Mouse (Mus musculus): ENCODE data around the gene Gng12.

Gene Gng12

DNA sequence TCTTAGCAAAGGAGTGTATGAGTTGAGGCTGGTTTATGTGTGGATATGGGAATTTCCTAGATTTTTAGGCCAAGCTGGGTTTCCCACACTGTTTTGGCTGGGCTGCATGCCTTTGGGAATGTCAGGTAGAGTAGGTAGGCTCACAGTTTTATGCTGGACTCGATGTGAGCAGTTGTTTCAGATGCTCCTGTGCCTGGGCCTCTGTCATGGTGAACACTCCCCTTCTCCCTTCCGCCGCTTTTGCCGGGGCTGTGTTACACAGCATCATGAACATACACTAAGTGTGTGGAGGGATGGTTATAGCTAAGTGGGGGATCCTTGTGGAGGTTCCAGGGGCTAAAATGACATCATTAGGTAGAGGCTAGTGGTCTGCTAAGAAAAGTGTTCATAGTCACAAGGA, 24.6 kb downstream of the Gng12 start:
- no peak for DNase-seq

DNA sequence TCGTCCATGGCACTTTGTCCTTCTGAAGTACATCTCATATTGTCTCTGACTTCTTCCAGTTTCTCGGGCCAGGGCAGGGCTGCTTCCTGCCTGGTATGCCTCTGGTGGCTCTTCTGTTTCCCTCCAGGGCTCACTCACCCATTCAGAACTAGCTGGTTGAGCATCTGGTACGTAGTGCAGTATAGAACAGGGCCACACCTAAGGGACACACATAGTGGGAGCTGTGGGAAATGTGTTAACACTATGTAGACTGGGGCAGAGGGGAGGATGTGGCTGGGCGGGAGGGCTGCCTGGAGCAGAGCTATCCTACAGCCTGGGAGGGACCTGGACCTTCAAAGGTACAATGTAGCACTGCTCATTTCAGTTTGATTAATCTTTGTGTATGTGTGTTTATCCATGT, 25.6 kb downstream of the Gng12 start:
- no peak for DNase-seq

DNA sequence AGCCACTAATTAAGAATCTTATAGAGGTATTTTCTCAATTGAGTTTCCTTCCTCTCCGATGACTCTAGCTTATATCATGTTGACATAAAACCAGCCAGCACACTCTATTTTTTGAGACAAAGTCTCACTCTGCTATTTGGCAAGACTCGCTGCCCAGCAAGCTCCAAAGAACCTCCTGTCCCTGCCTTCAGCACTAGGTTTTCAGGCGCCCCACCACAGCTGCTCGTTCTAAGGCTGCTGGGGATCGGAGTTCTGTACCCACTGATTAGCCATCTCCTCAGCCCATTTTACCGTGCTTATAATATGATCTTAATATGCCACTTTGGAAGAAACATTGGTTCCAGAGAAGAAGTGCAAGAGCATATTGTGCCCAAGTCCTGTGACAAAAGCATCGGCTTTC, 26.3 kb downstream of the Gng12 start:
- DNase-seq = no peak

DNA sequence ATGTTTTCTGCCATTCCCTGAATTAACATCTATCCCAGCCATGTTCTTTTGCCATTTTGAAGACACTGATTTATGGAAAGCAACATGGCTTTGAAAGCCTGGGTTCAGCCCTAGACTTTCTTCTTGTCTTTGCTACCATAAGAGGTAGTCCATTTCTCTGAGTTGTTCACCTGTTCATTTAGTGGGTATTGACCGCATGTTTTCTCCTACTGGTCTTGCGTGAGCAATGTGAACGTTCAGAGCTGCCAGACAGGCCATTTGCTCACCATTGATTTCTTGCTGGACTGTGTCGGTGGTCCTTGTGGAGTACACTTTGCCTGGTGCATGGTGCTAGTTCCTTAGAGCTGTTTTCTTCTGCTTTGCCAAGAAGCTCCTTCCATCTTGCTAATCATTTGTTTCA, 27.7 kb downstream of the Gng12 start:
- DNase-seq = no peak

DNA sequence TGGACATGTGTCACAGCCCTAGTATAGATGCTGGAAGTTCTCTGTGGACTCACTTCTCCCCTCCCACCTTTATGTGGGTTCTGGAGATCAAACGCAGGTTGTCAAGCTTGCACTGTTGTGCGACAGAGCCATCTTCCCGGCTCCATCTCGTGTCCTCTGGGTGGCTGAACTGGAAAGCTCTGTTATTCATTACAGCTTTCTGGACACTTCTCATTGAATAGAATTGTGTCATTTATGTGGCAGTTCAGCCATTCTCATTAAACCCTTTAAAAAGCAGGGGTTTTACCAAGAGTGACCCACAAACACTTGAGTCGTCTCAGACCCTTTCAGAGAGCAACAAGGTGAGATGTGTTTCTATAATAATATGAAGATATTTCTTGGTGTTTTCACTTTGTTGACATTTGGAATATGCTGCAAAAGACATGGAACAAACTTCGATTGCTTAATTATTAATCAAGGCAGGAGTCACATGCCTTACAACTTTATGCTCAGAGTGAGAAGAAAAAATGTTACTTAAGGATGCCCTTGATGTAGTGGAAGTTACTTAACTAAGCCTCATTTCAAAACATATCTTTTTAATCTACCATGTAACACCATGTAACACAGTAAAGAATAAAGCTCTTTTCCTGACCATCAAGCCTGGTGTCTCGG, 28.2 kb downstream of the Gng12 start:
- DNase-seq = no peak

DNA sequence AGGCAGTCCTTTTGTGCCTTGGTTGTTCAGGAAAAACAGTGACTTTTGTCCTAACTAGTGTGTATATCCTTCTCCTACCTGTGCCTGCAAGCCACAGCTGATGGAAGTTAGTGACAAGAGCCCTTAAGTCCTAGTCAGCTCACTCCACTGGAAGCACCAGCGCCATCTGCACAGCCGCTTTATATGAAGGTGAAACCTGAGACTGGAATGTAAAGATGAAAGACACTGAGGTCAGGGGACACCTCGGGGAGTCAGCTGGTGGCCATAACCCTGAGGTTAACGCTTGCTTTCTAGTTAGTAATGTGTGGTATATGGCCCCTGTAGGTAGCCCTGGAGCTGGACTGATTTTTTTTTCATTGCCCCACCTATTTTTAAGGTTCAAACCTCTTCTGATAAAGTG, 30.1 kb downstream of the Gng12 start:
- no peak for DNase-seq

DNA sequence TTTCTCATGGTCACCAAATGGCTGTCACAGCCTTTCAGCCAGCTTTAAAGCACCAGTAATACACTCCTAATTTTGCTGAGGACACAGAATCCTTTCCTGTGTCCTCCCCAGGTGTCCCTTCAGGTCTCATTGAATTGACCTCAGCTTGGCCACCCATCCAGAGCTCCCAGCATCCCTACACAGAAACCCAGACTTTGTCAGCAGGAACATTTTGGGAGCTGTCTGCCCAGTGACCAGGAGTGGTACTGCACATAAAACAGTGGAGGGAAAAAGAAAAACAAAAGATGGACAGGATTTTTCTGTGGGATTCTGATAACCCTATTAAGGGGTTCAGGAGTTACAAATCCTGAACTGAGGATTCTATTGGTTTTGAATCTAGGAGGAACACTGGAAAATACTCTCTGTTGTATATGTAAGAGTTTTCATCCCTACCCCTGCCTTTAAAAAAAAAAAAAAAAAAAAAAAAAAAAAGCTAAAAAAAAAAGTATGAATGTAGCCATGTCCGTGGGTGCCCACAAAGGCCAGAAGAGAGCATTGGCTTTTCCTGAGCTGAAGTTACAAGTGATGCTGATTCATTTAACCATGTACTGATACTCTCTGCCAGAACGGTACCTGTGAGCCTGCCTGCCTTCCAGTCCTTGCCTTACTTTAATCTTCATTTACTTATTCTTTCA, 32.9 kb downstream of the Gng12 start:
- DNase-seq = no peak

DNA sequence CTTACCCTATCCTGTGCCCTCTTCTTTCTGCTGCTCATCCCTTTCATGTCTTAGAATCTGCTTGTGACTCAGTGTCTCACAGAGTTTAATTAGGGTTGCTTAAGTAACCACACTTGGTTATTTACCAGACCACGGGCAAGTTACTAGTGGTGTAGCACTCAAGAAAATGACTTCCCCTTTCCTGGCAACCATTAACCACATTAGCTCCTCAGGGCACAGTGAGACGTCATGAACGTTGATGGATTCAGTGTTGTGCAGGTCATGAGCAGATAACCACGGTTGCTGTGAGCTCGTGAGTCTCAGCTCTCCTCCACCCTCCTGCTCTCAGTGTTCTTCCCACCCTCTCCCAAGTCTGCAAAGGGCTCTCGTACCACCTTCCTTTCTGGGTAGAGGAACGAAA, 33.5 kb downstream of the Gng12 start:
- DNase-seq = no peak

DNA sequence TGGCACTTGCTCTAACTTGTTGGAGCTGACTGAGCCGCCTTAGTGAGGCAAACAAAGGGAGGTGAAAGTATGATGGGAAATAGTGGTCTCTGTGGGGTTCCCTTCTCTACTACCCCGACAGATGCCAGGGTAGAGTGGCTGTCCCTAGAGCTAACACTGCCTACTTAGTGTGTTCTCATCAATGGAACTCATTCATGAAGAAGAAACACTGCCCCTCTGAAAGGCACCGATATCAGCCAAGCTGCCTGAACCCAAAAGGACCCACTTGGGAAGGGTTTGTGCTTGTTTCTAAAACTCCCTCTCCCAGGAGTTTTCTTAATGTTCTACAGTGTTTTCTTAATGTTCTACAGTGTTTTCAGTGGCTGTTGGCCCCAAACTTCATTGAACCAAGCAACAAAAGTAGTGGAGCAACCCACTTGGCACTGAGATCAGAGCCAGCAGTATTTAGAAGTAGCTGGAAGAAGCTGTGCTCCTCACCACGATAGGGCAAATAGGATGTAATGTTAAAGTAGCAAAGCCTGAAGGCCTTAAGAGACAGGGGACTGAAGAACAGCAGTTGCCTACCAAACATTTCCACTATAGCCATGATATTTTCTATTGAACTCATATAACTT, 36.1 kb downstream of the Gng12 start:
- DNase-seq = no peak

DNA sequence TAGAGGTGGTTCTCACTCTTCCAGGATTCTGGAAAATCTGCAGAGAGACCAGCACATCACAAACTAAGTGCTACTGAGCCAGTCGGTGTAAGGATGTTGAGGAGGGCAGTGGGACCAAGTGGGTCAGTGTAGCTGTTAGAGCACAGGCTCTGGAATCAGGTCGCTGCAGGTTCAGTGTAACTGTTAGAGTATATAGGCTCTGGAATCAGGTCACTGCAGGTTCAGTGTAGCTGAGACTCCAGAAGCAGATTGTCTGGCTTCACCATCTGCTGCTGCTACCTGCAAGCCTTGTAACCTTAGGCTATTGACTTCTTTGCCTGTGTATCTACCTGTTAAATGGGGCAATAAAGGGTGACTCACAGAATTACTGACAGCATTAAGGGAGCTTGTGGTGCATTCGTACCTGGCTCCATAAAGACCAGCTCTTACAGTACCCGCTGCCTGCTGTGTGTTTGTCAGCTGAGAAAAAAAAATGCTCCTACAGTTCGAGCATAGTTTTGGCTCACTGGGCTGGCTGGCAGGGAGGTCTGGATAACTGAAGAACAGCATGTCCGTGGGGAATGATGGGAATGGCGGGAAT, 44.5 kb downstream of the Gng12 start:
- DNase-seq = peak; percentile 11

DNA sequence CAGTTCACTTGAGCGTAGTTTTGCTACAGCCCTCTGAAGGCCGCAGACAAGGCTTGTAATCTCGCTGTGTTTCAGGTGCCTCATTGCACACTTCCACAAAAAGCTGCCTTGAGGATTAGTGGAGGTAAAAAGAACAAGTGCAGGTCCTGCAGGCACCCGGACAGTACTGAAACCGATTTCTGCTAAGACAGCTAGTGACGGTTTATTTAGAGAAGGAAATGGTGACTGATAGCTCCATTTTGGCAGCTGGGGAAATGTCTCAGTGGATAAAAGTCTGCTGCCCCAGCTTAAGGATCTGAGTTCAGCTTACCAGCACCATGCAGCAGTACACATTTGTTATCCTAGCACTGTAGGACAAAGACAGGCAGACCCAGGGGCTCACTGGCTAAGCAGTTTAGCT, 45.6 kb downstream of the Gng12 start:
- DNase-seq = no peak

DNA sequence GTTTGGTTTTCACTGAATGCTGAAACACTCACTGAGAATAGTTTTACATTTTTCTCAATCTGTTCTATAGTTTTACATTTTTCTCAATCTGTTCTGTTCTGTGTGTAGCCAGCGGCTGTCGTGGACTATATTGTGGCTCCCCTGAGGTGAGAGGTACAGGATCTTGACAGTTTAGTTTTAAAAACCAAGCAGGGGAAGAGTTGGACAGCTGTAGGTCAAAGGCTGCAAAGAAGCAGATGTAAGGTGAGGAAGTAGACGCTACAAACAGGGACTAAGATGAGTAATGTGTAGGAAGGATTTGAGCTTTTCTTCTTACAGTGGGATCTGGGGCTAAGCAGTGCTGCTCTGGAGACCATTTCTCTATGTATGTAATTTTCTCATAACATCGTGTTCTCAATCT, 46.6 kb downstream of the Gng12 start:
- no peak for DNase-seq

DNA sequence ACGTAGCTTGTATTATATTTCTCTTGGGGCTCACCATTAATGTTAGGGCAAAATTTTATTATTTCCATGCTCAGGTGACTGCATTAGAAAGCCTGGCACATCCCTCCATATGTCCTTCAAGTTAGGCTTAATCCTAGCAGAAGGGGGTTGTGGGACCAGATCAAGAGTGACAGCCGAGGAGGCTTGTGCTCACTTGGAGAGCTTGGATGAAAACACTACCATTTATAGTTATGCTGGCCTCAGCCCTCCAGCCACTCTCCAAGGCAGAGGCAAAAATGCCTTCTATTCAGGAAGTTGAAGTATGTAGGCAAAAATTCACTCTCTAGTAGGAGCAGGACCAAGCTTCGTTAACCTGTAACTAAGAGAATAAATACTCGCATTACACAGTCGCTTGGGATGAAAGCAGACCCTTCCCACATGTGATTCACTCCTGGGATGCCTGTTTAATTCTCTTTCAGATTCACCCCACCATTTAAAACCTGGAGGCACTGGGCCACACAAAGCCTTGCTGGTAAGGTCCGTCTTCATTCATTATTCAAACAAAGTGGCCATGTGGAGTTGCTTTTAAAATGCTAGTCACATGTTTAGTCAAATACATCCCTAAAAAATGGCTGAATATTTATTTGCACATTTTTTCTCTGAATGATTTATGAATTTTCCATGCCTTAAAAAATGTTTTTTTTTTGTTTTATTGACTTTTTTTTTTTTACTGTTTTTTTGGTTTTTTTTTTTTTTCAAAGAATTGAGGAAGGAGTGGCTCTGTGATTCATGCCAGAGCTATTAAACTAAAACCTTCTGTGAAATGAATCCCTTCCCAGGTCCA, 47.4 kb downstream of the Gng12 start:
- DNase-seq = no peak

DNA sequence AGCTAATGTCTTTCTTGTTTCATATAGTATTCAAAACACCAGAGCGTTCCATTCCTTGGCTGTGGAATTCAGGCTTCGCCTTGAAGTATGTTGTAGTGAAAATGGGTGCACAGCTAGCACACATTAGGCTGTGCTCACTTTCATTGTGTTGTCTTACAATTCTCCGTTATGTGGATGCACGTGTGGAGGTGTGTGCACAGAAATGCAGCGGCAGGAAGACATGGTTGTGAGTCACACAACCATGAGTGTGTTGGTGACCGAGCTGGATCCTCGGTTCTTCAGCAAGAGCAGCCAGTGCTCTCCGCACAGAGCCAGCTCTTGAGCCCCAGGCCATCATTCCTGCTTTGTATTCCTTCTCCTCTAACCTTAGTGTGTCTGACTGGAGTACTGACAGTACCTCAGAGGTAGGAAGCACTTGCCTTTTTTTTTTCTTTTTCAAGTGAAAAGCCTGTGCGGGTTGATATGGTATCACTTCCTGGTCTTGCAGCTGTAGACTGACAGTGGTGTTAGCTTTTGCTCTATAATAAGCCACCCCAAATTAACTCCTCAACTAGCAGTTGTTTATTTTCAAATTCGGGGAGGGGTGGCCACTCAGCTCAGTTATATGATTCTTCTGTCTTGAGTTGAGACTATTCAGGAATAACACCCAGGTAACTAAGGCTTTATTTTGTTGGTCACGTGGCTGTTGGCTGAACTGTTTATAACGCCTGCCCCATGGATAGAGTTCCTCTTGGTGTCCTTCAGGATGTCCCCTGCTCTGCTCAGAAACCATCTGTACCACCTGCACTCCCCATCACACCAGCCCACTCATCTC, 48.2 kb downstream of the Gng12 start:
- DNase-seq = no peak

DNA sequence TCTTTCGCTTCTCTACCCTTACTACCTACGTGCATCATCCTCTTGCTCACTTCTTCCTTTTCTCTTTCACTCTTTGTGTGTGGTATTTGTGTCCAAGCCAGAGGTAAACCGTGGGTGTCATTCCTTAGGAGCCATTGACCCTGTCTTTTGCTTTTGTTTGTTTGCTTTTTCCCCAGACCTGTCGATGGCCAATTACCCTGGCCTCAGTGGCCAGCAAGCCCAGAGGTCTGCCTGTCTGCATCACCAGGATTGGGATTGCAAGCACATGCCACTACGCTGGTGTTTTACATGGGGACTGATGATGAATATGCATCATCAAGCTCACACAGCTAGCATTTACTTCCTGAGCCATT, 48.8 kb downstream of the Gng12 start:
- no peak for DNase-seq

DNA sequence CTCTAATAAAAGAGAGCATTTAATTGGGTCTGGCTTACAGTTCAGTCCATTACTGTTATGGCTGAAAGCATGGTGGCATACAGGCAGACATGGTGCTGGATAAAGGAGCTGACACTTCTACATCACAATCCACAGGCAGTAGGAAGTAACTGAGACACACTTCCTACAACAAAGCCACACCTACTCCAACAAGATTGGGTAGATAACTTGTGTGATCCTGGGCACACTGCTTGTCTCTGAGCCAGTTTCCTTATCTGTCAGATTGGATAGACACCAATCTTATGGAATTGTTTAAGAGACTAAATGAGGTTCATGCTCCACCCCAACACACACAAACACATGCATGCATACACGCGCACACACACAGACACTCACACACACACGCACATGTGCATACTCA, 51.9 kb downstream of the Gng12 start:
- no peak for DNase-seq

DNA sequence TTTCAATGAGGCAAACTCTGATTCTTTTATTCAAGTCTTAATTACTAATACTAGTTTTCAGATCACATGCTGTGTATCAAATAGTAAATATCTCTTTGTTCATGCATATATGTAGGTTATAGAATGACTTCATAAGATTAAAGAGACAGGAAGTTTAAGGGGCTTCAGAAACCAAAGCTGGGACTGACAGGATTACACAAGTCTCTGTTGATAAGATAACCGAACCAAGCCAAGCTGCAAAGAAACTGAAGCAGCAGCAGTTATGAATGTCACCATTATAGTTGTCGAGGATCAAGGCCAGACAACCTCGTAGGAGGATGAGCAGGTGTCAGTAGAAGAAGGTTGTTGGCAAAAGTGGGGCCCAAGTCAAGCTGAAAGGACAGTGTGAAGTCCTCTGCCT, 52.7 kb downstream of the Gng12 start:
- DNase-seq = no peak

DNA sequence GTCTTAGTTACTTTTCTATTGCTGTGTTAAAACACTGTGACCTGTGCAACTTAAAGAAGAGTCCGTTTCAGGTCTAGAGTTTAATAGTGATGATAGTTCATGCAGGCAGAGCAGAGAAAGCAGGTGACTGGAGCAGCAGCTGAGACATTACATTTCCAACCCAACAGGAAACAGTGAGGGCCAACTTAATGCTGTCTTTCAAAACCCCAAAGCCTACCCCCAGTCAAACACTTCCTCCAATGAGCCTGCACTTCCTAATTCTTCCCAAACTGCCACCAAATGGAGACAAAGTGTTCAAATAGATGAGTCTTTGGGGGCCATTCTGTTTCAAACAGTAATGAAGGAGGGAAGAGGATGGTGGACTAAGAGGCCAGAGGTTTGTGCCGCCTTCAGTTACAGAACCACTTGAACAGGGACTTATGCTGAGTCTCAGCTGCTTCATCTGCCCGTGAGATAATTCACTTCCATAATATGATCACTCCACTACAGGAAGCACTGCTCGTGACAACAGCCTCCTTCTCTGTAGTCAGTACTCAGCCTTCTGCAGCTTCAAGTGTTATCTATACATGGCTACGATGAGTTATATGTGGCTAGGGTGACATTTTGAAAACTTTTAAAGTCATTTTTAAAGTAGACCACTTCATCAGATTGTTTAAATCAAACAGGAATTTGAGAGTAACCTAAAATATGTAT, 55.7 kb downstream of the Gng12 start:
- DNase-seq = no peak

DNA sequence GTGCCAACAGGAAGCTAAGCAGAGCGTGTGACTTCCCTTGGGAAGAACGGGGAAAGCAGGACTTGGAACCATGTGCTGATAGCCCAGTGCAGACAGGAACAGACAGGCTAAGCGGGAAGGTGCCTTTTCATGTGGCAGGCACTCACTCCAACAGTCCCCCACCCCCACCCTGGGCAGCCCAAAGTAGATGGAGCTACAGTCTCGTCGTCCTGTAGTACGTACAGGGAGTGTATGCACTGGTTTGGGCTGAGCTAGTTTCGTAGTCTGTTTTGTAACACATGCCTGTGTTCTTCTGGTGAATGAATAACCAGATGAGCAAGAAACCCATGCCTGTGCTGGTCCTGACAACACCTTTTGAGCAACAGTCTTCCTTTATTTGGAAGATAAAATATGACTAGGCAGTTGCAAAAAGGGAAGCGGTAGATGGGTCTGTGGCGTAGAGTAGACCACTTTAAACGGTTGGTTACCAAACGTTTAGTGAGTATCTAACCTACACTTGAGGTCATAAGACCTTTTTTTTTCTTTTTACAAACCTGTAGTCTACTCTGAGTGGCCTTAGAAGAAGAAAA, 57.8 kb downstream of the Gng12 start:
- no peak for DNase-seq

DNA sequence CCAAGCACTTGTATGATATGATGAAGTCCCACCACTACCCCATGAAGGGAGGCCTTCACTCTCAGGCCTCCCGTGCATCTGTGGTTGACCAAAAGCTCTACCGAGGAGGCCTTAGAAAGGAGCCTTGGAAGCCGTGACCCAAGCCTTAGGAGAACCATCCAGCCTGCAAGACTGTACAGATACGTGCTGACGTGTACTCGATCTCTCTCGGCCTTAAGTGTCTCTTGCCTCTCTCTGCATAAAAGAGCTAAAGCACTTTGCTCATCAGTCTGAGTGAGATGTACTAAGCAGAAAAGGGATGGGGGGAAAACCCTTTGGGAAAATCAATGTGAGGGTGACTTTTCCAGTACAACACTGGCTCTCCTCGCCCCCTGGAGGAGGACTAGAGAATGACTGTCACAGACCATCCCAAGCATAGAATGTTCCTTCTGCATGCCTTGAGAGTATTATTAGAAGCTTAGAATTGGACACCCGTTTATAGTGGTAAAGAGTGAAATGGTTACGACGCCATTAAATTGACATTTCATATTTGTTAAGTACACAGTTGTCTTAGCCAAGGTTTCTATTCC, 59.0 kb downstream of the Gng12 start:
- DNase-seq = peak; percentile 16
